Mouse (Mus musculus): ENCODE measurements around the gene Afdn.
"Not testable (repeated sequence)": the region's sequence is repeated elsewhere in the genome, so short reads cannot be mapped to it uniquely, and the experiment has no call there.

Afdn gene

GRCm38 (mm10) chr17:13738916-13739315 is 21.4 kb upstream of the Afdn start:
- no peak for DNase-seq (ENCODE audit: low spot score)

- no peak for DNase-seq (ENCODE audit: low spot score)
These were observed 20.4 kb upstream of the Afdn start for GRCm38 (mm10) chr17:13739981-13740380.

GRCm38 (mm10) chr17:13740796-13741195 is 19.5 kb upstream of the Afdn start:
- DNase-seq (ENCODE audit: low spot score), result no peak

- no peak for DNase-seq (ENCODE audit: low spot score)
These were observed 18.7 kb upstream of the Afdn start for GRCm38 (mm10) chr17:13741611-13742010.

GRCm38 (mm10) chr17:13742334-13742733 is 18.0 kb upstream of the Afdn start:
- no peak for DNase-seq (ENCODE audit: low spot score)

GRCm38 (mm10) chr17:13742941-13743708 is 17.2 kb upstream of the Afdn start:
- peak; percentile 26 for DNase-seq (ENCODE audit: low spot score)

GRCm38 (mm10) chr17:13743709-13744079 is 16.6 kb upstream of the Afdn start:
- DNase-seq (ENCODE audit: low spot score), result peak; percentile 35

DNA sequence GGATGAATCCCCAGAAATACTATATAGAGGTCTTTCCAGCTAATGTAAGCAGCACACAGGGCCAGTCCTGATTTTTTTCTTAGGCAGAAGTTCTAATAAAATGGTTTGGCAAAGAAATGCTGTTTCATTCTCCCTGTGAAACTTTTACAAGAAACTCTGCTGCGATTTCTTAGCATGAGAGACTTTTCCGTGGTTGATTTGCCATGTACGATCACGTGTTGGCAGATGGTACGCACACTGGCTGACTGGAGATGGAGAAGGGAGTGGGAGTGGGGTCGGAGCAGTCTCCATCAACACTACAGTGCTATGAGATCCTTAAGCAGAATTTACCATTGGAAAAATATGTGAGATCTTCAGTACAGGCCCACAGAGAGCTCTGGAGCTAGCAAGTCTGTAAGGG is 16.1 kb upstream of the Afdn start:
- peak; percentile 32 for DNase-seq (ENCODE audit: low spot score)

- peak; percentile 67 for DNase-seq (ENCODE audit: low spot score)
These were observed 15.5 kb upstream of the Afdn start for GRCm38 (mm10) chr17:13744824-13745223.

DNA sequence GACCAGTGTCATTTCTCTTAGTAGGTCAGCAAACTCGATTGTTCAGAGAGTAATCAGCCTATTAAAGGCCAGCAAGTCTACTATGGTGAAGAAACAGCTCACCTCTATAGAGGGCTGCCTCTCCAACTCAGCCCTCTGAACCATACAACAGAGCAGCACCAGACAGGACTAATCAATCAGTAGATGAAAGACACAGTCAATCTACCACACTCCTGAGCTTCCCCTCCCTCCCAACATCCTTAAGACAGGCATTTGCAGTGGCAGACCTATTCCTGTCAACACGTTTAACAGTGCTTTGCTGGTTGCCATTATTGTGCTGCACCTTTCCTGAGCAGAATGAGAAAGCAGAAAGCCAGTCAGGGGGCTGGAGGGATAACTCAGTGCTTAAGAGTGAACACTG is 15.0 kb upstream of the Afdn start:
- no peak for DNase-seq (ENCODE audit: low spot score)

- DNase-seq (ENCODE audit: low spot score), result no peak
These were observed 14.0 kb upstream of the Afdn start for GRCm38 (mm10) chr17:13746330-13746729.

- peak; percentile 54 for DNase-seq (ENCODE audit: low spot score)
These were observed 12.7 kb upstream of the Afdn start for GRCm38 (mm10) chr17:13747681-13748080.

DNA sequence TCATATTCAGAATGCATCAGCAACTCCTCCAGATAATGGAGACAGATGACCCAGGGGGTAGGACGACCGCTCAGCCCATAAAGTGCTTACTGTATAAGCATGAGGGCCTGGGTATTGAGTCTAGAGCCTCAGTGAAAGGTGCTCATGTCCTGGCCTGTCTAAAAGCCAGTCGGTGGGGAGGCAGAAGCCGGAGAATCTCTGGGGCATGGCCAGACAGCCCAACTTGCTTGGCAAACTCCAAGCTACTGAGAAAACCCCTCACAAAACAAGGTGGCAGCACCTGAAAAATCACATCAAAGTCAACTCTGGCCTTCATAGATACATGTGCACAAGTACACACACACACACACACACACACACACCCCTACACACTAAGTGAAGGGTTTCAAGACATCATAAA is 11.3 kb upstream of the Afdn start:
- no peak for DNase-seq (ENCODE audit: low spot score)

DNA sequence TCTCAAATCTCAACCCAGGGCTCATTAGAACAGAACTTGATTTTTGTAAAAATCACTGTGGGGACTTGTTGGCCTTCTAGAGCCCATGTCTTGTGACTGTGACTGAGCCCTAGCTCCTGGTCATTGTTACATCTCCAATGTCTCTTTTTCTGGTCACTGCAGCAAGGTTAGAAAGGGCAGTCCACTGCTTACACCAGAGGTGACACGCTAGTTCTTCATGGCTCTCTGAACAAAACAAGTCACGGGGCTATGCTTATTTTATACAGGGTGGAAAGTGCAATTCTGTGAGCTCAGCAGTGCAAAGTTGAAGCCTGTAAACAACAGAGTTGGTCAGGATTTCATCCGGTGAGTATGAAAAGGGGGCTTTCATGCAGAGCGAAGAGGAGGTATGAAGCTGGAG is 6.4 kb upstream of the Afdn start:
- no peak for DNase-seq (ENCODE audit: low spot score)

GRCm38 (mm10) chr17:13754940-13755339 is 5.4 kb upstream of the Afdn start:
- no peak for DNase-seq (ENCODE audit: low spot score)

DNA sequence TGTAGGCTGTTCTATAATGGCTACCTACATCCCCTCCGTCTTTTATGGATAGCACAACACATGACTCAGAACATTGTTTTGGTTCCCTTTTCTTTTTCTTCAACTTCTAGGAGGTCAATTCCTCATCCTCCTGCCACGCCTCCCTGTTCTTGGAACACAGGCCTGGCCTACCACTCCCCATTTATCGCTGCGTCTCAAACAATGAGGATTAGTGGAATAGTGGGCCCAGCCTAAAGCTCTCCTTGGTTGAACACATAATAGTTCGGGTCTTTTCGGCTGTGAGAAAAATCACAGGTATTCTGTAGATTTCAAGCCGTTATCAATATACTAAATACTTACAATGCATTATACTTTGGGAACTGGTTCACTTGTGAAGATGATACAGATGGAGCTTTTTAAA is 1.8 kb upstream of the Afdn start:
- no peak for DNase-seq (ENCODE audit: low spot score)

DNA sequence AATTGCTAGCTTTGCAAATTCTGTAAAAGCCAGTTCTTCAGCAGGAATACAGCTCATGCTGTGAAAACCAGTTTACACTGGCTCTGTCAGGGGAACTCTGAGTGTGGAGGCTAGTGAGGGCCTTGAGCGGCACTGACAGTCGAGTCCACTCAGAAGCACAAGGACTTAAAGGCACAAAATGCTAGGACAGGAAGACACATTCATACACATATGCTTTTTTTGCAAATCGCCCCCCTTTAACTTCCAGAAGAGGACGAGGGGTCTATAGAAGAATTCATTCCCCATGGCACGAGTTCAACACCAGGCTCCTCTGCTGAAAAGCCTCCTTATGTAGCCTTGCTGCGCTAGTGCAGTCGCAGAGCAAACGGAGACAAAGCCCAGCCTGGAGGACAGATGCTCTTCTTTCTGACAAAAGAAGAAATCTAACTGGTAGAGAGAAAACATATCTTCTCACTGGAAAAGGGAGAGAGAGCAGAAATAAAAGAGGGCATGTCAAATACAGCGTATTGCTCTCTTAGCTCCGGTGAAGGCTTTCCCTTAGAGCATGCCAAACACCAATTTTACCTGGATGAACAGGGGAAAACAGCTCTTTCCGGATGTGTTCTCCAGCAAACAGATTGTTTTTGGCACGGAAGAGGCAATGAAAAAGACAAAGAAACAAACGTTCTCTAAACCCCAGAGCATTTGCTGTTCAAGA is 1.0 kb upstream of the Afdn start:
- DNase-seq (ENCODE audit: low spot score), result no peak

GRCm38 (mm10) chr17:13760675-13761178 is 388 bp downstream of the Afdn start:
- no peak for DNase-seq (ENCODE audit: low spot score)

DNA sequence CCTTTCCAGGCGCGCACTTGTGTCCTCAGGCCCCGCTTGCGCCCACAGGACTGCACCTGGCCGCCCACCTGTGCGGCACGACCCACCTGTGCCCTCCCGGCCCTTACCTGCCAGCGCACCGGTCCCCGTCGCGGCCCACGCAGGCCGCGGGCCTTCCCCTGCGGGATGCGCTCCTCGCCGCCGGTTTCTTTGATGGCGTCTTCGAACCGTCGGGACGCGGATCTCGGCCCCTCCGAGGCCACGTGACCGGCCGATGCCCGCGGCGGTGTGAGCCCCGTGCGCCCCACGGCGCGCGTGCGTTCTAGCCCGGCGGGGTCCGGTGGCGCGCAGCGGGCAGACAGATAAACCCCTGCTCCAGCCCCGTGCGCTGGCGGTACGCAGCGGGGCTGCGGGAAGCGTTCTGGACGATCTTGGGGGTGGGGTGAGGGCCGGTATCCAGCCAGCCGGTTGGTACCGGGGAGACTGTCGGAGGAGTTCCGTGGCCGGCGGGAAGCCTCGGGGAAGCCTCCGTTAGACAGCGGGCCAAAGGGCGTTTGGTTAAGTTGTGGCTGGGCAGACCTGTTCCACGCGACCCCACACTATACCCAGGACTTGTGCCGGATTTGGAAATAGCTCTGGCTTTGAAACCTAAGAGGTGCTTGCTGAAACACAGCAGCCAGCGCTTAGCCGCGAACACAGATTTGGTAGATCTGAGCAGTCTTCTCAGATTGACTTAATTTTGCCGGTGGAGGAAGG is 1.0 kb downstream of the Afdn start, which contains the start of gene Tcte2:
TSS of gene Tcte2 (minus strand) at position 647 of the 735 bp plus-strand sequence.
- peak; percentile 67 for DNase-seq (ENCODE audit: low spot score)

DNA sequence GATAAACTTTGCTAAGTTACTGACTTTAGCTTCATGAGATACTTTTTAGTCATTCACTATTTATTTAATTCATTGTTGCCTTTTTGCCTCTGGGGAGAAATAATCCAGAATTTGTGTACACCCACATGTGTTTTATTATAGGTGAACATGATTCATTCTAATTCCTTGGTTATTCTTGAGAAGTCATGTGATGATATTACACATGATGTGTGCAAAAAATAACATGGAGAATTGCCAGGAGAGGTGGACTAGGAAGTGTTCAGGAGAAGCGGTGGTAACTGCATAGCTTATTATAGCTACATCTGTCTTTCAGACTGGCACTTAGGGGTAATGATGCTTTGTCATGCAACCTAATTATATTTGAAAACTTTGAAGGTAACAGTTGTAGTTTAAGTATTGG is 3.5 kb downstream of the Afdn start:
- DNase-seq (ENCODE audit: low spot score), result no peak

DNA sequence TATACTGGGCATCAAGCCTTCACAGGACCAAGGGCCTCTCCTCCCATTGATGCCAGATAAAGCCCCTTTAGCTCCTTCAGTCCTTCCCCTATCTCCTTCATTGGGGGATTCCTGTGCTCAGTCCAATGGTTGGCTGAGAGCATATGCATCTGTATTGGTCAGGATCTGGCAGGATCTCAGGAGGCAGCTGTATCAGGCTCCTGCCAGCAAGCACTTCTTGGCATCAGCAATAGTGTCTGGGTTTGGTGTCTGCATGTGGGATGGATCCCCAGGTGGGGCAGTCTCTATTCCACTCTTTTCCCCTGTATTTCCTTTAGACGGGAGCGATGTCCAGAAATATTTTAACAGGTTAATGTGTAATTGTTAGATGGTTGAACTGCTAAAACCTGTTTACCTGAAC is 4.6 kb downstream of the Afdn start:
- DNase-seq (ENCODE audit: low spot score), result not testable (repeated sequence)

DNA sequence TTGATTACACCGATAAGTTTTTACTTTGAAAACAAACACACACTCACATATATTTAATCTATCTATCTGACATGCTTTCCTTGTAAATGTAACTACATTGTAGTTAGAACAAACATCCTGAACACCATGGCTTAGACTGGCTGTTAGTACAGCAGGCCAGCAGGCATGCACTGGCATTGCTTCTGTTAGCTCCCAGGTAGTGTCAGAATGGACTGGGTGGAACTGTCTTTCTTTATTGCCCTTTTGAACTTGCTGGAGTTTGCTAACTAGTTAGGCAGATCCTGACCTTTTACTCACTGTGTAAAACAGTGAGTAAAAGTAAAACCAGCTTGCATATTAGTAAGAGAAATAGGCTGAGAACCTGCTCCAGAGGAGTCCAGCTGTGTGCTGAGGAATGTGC is 8.2 kb downstream of the Afdn start:
- no peak for DNase-seq (ENCODE audit: low spot score)

DNA sequence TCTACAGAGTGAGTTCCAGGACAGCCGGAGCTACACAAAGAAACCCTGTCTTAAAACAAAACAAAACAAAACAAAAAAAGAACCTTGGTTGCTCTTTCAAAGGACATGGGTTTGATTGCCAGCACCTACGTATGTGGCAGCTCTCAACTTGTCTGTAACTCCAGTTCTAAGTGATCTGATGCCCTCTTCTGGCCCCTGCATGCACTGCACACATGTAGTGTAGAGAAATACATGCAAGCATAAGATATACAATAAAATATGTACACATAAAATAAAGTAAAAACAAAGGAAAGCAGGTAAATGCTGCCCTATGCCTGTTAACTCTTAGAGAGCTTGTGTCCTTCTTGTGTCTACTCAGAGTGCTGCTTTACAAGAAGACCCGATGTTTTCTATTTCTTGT is 8.9 kb downstream of the Afdn start:
- DNase-seq (ENCODE audit: low spot score), result no peak
